Mouse (Mus musculus) kidney, embryonic 16.5 days (tissue): Measurements from ENCODE around the gene Olfr1466. TPM values are rescaled to one million over a fixed set of nuclear protein-coding genes. Genes with fewer than 3 reads are reported as not detected.

ENCODE experiments used
- ATAC-seq: fragments of 200-750 bp; cut with Nextera tagmentation; 2 replicates; pipeline ENCODE4 v1.8.0; 2017; ENCODE audit warnings: moderate TSS enrichment; ENCODE audit not compliant: low FRiP score, low TSS enrichment
- H3K27ac ChIP-seq: fragments of 300-500 bp; sonication (generic); 2 replicates; pipeline ENCODE4 v1.5.1; 2014; ENCODE audit warnings: low read length
- H3K27me3 ChIP-seq: fragments of 300-500 bp; sonication (generic); 2 replicates; pipeline ENCODE4 v1.6.1; 2014; ENCODE audit warnings: low read length, control low read depth, mixed read lengths; ENCODE audit not compliant: insufficient read depth
- H3K36me3 ChIP-seq: fragments of 300-500 bp; sonication (generic); 2 replicates; pipeline ENCODE4 v1.6.1; 2014; ENCODE audit warnings: low read length, control low read depth, mixed read lengths; ENCODE audit not compliant: insufficient read depth
- H3K4me1 ChIP-seq: fragments of 300-500 bp; sonication (generic); 2 replicates; pipeline ENCODE4 v1.6.1; 2014; ENCODE audit warnings: low read length, control low read depth, mixed read lengths; ENCODE audit not compliant: insufficient read depth
- H3K4me2 ChIP-seq: fragments of 300-500 bp; sonication (generic); replicated peaks from 2 replicates; pipeline ENCODE4 v1.6.1; 2014; ENCODE audit warnings: low read depth, low read length
- H3K4me3 ChIP-seq: fragments of 300-500 bp; sonication (generic); 2 replicates; pipeline ENCODE4 v1.5.1; 2014; ENCODE audit warnings: mild to moderate bottlenecking, low read length
- H3K9ac ChIP-seq: fragments of 300-500 bp; sonication (generic); replicated peaks from 2 replicates; pipeline ENCODE4 v1.6.1; 2014; ENCODE audit warnings: low read length
- H3K9me3 ChIP-seq: fragments of 300-500 bp; sonication (generic); 2 replicates; pipeline ENCODE4 v1.6.1; 2016; ENCODE audit warnings: low read length, control low read depth
- WGBS: fragments of 180-500 bp; shearing (Covaris S2); extraction: QIAGEN DNeasy Blood & Tissue Kit; methylation state at CpG from one replicate; pipeline ENCODE4 v1.1.7; 2014; 5-methylcytosine and 5-hydroxymethylcytosine counted together
- polyA plus RNA-seq: library from polyadenylated mRNA; unstranded; fragments of >200 nt; fragmentation: Nextera tagmentation; extraction: Ambion mirVana; gene quantifications from 2 replicates; pipeline ENCODE4 v1.2.1, GENCODE M21; 2015

Gene Olfr1466
- not detected in 2 replicates for polyA plus RNA-seq

GRCm38 (mm10) chr19:13338562-13338961 is at the start of gene Olfr1466:
TSS of gene Olfr1466 (plus strand) at chr19:13338862.
- H3K9ac ChIP-seq = no peak within 1 kb of the TSS
- no peak within 1 kb of the TSS for H3K4me2 ChIP-seq
- no peaks in the 10 kb centered on the region for H3K27me3 ChIP-seq
- no peak within 1 kb of the TSS for H3K27ac ChIP-seq
- 93% methylated on average over 2 of the region's 2 CpGs for WGBS
- no peak within 1 kb of the TSS for H3K4me3 ChIP-seq
- no peaks in the 10 kb centered on the region for H3K4me1 ChIP-seq
- H3K36me3 ChIP-seq = no peaks in the 10 kb centered on the region
- no peaks in the 10 kb centered on the region for H3K9me3 ChIP-seq
- no peak for ATAC-seq

DNA sequence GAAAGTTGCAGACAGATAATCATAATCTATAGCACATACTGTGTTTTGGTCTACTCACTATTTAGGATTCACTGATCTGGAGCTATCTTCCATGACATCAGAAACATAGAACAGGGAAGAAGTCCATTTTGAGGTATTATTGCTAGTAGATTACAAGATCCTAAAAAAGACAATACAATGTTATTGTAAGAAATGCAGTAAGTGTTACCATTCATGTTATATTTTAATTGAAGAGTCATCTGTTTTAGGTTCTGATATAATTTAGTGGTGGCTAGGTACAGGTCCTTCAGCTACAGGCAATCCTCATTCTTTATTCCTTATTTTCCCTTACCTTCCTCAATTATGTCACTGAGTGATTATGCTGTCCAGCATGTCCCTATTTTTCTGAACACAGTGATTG is 23.2 kb upstream of the Olfr1466 start, which contains the start of gene Olfr1465:
Gene Olfr1465 (minus strand): TSS at position 101 of the 400 bp plus-strand sequence.
- H3K36me3 ChIP-seq = no peaks in the 10 kb centered on the region
- ATAC-seq = no peak
- no peak within 1 kb of the TSS for H3K9ac ChIP-seq
- H3K9me3 ChIP-seq = no peaks in the 10 kb centered on the region; the same call in 1 of the 2 replicates
- H3K27ac ChIP-seq = no peak within 1 kb of the TSS
- no peaks in the 10 kb centered on the region for H3K27me3 ChIP-seq
- no peaks in the 10 kb centered on the region for H3K4me1 ChIP-seq
- no peak within 1 kb of the TSS for H3K4me2 ChIP-seq
- H3K4me3 ChIP-seq = no peak within 1 kb of the TSS

DNA sequence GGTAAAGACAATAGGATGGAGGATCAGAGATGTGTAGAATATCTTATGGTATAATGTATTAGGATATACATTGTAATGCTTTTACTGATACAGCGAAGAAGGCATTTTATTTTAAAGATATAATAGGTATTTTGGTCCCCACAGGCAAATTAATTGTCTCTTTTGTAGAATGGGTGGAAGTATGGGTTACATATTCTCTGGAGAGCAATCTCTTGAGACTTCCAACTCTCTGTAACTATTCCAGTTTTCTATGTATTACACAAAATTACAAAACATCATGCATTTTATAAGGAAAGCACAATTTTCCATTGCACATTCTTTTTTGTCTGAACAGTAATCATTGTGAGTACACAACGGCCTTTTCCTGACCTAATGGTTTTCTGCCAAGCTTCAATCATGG is 23.3 kb downstream of the Olfr1466 start, which contains the start of gene Olfr1467:
Gene Olfr1467 (plus strand): TSS at position 301 of the 400 bp plus-strand sequence.
- Histone ChIP-seq H3K36me3 (no peaks in the 10 kb centered on the region), H3K9ac (no peak within 1 kb of the TSS), H3K9me3 (peaks cover 11% of the 10 kb centered on the region), H3K4me2 (no peak within 1 kb of the TSS), H3K4me1 (no peaks in the 10 kb centered on the region), H3K27ac (no peak within 1 kb of the TSS), H3K4me3 (no peak within 1 kb of the TSS), H3K27me3 (no peaks in the 10 kb centered on the region)
- 70% methylated on average over 2 of the region's 2 CpGs for WGBS
- no peak for ATAC-seq

Other genes starting within 250 kb of the Olfr1466 start
- gene Olfr1457, start 241.0 kb upstream of the Olfr1466 start, polyA plus RNA-seq = not detected in 2 replicates
- not detected in 2 replicates for gene Olfr1458, start 232.1 kb upstream of the Olfr1466 start, polyA plus RNA-seq
- not detected in 2 replicates for gene Olfr1459, start 189.3 kb upstream of the Olfr1466 start, polyA plus RNA-seq
- not detected in 2 replicates for gene Olfr1461, start 175.9 kb upstream of the Olfr1466 start, polyA plus RNA-seq
- not detected in 2 replicates for gene Olfr1462, start 153.1 kb upstream of the Olfr1466 start, polyA plus RNA-seq
- gene Olfr1463, start 107.5 kb upstream of the Olfr1466 start, polyA plus RNA-seq = not detected in 2 replicates
- not detected in 2 replicates for gene Olfr1465, start 23.3 kb upstream of the Olfr1466 start, polyA plus RNA-seq
- not detected in 2 replicates for gene Olfr1467, start 23.4 kb downstream of the Olfr1466 start, polyA plus RNA-seq
- gene Olfr1469, start 69.0 kb downstream of the Olfr1466 start, polyA plus RNA-seq = not detected in 2 replicates
- gene Olfr1471, start 104.5 kb downstream of the Olfr1466 start, polyA plus RNA-seq = not detected in 2 replicates
- gene Olfr1472, start 117.2 kb downstream of the Olfr1466 start, polyA plus RNA-seq = not detected in 2 replicates
- not detected in 2 replicates for gene Olfr1474, start 130.7 kb downstream of the Olfr1466 start, polyA plus RNA-seq
- gene Olfr1475, start 141.3 kb downstream of the Olfr1466 start, polyA plus RNA-seq = not detected in 2 replicates
- not detected in 2 replicates for gene Olfr1477, start 161.7 kb downstream of the Olfr1466 start, polyA plus RNA-seq
- gene Olfr1480, start 189.1 kb downstream of the Olfr1466 start, polyA plus RNA-seq = not detected in 2 replicates
- gene Olfr1484, start 244.6 kb downstream of the Olfr1466 start, polyA plus RNA-seq = not detected in 2 replicates